Mouse (Mus musculus): Measurements from ENCODE around the gene Uba6.

Uba6 gene

DNA sequence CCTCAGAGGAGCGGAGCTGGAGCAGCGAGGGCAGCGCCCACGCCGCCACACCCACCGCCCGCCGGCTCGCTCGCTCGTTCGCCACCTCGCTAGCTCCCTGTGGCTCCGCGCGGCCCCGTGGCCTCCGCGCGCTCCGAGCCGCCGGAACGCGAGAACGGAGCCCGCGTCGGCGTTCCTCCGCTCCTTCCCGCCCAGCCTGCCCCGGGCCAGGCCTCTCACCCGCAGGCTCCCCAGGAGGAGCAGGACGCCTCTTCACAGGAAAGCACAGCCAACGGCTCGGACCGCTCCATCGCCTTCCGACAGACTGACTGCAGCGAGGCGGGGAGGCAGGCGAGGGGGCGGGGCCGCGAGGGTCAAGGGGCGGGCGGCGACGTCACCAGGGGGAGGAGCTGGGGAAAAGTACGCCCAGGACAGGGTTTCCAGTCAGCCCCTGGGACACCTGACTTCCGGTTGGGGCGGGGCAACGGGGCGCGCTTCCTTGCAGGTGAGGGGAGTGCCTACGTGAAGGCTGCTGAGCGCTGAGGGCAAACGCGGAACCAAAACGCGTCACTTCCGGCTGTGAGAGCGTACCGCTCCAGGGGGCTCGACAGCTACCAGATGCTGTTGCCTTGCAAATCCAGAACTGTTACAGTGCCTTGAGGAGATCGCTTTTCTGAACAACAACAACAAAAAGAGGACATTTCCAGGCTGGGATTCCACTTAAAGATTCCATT lies at the start of gene Uba6:
Gene Uba6 (minus strand): TSS at position 355 of the 713 bp plus-strand sequence.
- peak; percentile 97 for DNase-seq (ENCODE audit: low read depth, low spot score)

DNA sequence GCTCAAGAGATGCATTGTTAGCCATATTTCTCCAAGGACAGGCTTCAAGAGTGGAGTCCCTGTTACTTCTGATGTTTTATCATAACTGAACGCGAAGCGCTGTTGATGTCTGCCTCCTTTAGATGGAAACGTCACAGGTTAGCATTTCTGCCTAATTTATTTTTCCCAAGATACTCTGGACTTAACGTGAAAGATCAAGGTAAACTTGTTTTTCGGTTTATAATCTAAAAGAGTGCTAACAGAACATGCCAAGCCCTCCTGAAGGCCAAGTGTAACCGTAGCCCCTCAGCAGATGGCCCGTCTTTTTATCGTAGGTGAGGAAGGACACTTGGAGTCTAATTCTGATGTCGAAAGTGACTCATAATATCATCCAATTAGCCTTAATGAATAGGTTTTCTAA lies 25.2 kb upstream of the Uba6 start, which contains the start of gene Gnrhr:
Gene Gnrhr (minus strand): TSS at position 101 of the 400 bp plus-strand sequence.
- DNase-seq (ENCODE audit: low read depth, low spot score) = no peak

- DNase-seq (ENCODE audit: low read depth, low spot score) = no peak
Measured at GRCm38 (mm10) chr5:86191356-86191755, 18.8 kb upstream of the Uba6 start.

DNA sequence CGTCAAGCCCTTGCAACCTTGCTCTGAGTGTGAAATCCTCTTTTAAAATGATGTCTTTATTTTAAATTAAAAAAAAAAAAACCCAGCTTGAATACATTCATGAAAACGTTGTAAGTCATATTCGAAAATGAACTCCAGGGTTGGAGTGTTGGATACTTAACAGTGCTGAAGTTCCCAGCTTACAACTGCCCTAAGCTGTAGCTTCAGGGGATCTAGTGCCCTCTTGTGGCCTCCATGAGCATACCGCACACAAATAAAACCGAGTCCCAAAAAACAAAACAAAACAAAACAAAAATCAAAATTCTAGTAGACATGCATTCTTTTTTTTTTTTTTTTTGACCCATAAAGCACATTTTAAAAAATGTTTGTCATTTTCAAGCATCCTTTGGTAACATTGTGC lies 18.2 kb upstream of the Uba6 start:
- no peak for DNase-seq (ENCODE audit: low read depth, low spot score)

DNA sequence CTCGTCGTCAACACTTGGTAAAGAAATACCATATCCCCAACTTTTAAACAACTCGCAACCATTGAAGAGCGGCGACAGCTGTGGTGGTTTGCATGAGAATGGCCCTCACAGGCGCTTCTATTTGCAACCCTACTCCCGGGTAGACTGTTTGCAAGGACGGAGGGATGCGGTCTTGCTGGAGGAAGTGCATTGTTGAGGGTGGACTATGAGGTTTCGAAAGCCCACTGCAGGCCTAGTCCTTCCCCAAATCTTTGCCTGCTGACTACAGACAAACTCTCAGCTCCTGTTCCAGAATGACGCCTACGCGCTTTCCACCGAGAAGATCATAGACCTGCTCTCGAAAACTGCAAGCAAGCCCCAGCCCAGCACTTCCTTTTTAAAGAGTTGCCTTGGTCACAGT lies 17.7 kb upstream of the Uba6 start:
- no peak for DNase-seq (ENCODE audit: low read depth, low spot score)

- no peak for DNase-seq (ENCODE audit: low read depth, low spot score)
Measured at GRCm38 (mm10) chr5:86187441-86187840, 14.8 kb upstream of the Uba6 start.

- DNase-seq (ENCODE audit: low read depth, low spot score) = no peak
Measured at GRCm38 (mm10) chr5:86173778-86174177, 1.2 kb upstream of the Uba6 start.

DNA sequence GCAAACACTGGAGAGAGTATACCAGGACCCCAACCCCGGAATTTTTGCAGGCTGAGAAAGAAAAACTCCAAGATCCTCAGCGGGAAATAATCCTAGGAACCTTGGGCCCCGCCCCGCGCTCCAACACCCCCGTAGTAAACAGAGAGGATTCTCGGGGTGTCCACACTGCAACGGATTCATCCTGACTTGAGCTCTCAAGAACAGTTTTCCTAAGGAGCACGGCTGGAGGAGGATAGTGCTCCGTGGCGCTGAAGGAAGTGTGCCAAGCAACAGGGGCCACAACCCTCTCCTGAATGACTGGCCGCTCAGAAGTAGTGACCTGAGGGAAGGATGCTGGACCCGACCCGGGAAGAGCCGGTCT lies 535 bp downstream of the Uba6 start:
- no peak for DNase-seq (ENCODE audit: low read depth, low spot score)

DNA sequence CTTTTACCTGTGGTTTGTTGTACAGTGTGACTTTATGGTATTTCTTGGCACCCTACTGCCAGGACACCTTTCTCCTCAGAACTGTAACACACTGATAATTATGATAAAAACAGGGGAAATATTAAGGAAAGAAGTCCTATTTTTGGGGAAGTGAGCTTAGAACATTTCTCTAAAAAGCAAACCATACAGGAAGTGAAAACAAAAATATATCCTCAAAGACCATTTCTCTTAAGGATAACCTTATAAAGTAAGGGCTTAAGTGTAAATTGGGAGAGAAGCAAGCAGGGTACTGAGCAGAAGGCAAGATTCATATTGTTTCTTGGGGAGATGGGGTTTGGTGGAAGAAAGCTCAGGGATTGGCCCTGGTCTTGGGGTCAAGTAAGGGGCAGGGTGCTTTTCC lies 42.8 kb downstream of the Uba6 start:
- DNase-seq (ENCODE audit: low read depth, low spot score) = no peak

GRCm38 (mm10) chr5:86128749-86129148 lies 43.9 kb downstream of the Uba6 start:
- no peak for DNase-seq (ENCODE audit: low read depth, low spot score)

- no peak for DNase-seq (ENCODE audit: low read depth, low spot score)
Measured at GRCm38 (mm10) chr5:86118457-86119094, 54.0 kb downstream of the Uba6 start.

- DNase-seq (ENCODE audit: low read depth, low spot score) = no peak
Measured at GRCm38 (mm10) chr5:86113997-86114396, 58.6 kb downstream of the Uba6 start.

- no peak for DNase-seq (ENCODE audit: low read depth, low spot score)
Measured at GRCm38 (mm10) chr5:86113037-86113436, 59.6 kb downstream of the Uba6 start.

DNA sequence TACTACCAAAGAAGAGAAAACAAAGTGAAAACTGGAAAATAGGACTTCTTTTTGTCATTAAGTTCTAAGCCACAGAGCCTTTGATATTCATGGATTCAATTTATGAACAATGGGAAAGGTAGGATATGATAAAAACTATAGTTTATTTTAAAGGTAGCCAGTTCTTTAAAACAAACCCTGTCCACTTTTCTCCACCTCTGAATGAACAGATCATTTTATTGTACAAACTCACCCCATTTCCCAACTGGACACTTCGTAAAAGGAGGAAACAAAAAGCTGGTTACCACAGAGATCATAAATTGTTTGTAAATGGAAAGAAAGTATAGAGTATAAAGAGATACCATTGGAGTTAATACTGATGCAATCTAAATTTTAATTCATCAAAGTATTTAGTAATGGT lies 61.5 kb downstream of the Uba6 start:
- no peak for DNase-seq (ENCODE audit: low read depth, low spot score)

- DNase-seq (ENCODE audit: low read depth, low spot score) = no peak
Measured at GRCm38 (mm10) chr5:86106610-86107009, 66.0 kb downstream of the Uba6 start.

- no peak for DNase-seq (ENCODE audit: low read depth, low spot score)
Measured at GRCm38 (mm10) chr5:86102176-86102575, 70.4 kb downstream of the Uba6 start.

DNA sequence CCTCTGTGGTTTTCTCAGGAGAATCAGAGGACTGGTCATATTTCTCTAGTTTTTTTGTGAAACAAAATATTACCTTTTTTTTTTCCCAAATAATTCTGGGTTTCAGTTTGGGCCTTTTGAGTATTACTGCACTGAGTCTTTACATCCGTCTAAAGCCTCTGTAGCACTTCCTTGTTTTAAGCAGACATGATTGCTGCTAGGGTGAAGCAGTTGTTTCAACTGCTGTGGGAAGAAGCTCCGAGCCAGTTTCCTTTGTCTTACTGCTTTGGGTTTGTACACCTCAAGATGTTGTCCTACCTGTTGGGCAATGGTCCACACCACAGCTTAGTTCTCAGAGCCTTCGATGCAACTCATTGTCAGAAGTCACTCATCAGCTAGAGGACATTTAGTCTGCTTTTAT lies 72.0 kb downstream of the Uba6 start:
- DNase-seq (ENCODE audit: low read depth, low spot score) = no peak

- no peak for DNase-seq (ENCODE audit: low read depth, low spot score)
Measured at GRCm38 (mm10) chr5:86098988-86099387, 73.6 kb downstream of the Uba6 start.

DNA sequence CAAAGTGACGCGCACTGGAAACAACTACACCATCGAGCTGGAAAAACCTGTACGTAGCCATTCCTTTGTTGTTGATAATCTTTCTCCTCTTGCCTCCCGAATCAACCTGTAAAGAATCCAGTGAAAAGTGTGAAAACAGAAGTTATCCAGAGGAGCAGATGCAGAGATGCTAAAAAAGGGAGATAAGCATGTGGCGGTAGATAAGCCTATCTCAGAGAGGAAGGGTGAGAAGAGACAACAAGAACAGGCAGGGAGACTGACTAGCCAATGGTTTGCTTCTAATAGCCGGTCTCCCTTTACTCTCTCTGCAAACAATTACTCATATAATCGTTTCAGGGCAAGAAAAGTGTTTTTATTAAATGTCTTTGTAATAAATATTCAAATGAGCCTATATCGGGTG lies 77.8 kb downstream of the Uba6 start:
- DNase-seq (ENCODE audit: low read depth, low spot score) = no peak

- DNase-seq (ENCODE audit: low read depth, low spot score) = no peak
Measured at GRCm38 (mm10) chr5:86086751-86087150, 85.9 kb downstream of the Uba6 start.

- DNase-seq (ENCODE audit: low read depth, low spot score) = no peak
Measured at GRCm38 (mm10) chr5:86084979-86085378, 87.6 kb downstream of the Uba6 start.

DNA sequence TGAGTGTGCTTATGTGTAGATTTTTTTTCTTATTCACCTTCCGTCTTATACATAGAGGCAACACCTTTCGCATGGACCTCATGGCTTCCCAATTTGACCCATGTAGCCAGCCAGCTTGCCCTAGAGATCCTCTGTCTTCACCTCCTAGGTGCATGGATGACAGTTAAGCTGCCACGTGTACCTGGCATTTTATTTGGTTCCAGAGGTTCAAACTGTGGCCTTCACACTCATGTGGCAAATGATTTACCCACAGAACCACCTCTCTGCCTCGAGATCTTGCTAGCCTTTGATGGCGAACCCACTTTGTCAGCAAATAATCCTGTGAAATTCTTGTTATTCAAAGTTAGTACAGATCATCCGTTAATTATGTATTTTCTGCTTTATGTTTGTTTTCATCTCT lies 88.6 kb downstream of the Uba6 start:
- DNase-seq (ENCODE audit: low read depth, low spot score) = no peak

GRCm38 (mm10) chr5:86078720-86079334 lies 93.8 kb downstream of the Uba6 start:
- DNase-seq (ENCODE audit: low read depth, low spot score) = no peak
